Mouse (Mus musculus) heart, postnatal 0 days (tissue): ENCODE results near the gene Gm42791. TPM values are rescaled to one million over a fixed set of nuclear protein-coding genes. Genes with fewer than 3 reads are reported as not detected.

Experiments used
- ATAC-seq: fragments of 200-750 bp; cut with Nextera tagmentation; 2 replicates; pipeline ENCODE4 v1.8.0; 2017; ENCODE audit warnings: low read depth, moderate number of reproducible peaks, moderate library complexity; ENCODE audit not compliant: insufficient read depth
- DNase-seq: peaks from one replicate; pipeline ENCODE4 v3.0.0-alpha.2; 2016; ENCODE audit warnings: low spot score
- H3K27ac ChIP-seq: fragments of 300-500 bp; sonication (generic); 2 replicates; pipeline ENCODE4 v1.5.1; 2014; ENCODE audit warnings: low read depth, mild to moderate bottlenecking
- H3K27me3 ChIP-seq: fragments of 300-500 bp; sonication (generic); 2 replicates; pipeline ENCODE4 v1.6.1; 2014; ENCODE audit warnings: low read length, mixed read lengths; ENCODE audit not compliant: control insufficient read depth, insufficient read depth
- H3K36me3 ChIP-seq: fragments of 300-500 bp; sonication (generic); replicated peaks from 2 replicates; pipeline ENCODE4 v1.6.1; 2014; ENCODE audit warnings: low read length, mixed read lengths; ENCODE audit not compliant: control insufficient read depth, insufficient read depth
- H3K4me1 ChIP-seq: fragments of 300-500 bp; sonication (generic); 2 replicates; pipeline ENCODE4 v1.6.1; 2014; ENCODE audit warnings: antibody characterized with exemption; ENCODE audit not compliant: control insufficient read depth, insufficient read depth
- H3K4me2 ChIP-seq: fragments of 300-500 bp; sonication (generic); 2 replicates; pipeline ENCODE4 v1.6.1; 2014; ENCODE audit warnings: low read depth, mild to moderate bottlenecking, low read length, moderate library complexity
- H3K4me3 ChIP-seq: fragments of 300-500 bp; sonication (generic); 2 replicates; pipeline ENCODE4 v1.5.1; 2014; ENCODE audit warnings: low read depth, low read length
- H3K9ac ChIP-seq: fragments of 300-500 bp; sonication (generic); replicated peaks from 2 replicates; pipeline ENCODE4 v1.6.1; 2014; ENCODE audit warnings: low read depth, low read length, mixed read lengths
- H3K9me3 ChIP-seq: fragments of 300-500 bp; sonication (generic); replicated peaks from 2 replicates; pipeline ENCODE4 v1.6.1; 2016; ENCODE audit warnings: low read length; ENCODE audit not compliant: control insufficient read depth
- CTCF ChIP-seq: IDR thresholded peaks from 2 replicates; pipeline ENCODE4 v1.5.1; 2016; ENCODE audit warnings: antibody characterized with exemption, control low read depth, low read depth
- EP300 ChIP-seq: IDR thresholded peaks from 2 replicates; pipeline ENCODE4 v1.6.1; 2016; ENCODE audit warnings: antibody characterized with exemption, low read depth
- WGBS: fragments of 180-500 bp; shearing (Covaris S2); extraction: QIAGEN DNeasy Blood & Tissue Kit; methylation state at CpG from one replicate; pipeline ENCODE4 v1.1.7; 2014; 5-methylcytosine and 5-hydroxymethylcytosine counted together
- polyA plus RNA-seq: library from polyadenylated mRNA; unstranded; fragments of >200 nt; fragmentation: Nextera tagmentation; extraction: Ambion mirVana; gene quantifications from 2 replicates; pipeline ENCODE4 v1.2.1, GENCODE M21; 2015
- total RNA-seq: library from RNA; depleted of rRNA; stranded (reverse); fragments of >200 nt; gene quantifications from 2 replicates; pipeline ENCODE4 v1.2.3, GENCODE M21; 2014; ENCODE audit warnings: low replicate concordance

The Gm42791 gene
- total and polyA plus RNA-seq, 2 experiments from 2014 or later = 1.00 TPM; not detected in 1

DNA sequence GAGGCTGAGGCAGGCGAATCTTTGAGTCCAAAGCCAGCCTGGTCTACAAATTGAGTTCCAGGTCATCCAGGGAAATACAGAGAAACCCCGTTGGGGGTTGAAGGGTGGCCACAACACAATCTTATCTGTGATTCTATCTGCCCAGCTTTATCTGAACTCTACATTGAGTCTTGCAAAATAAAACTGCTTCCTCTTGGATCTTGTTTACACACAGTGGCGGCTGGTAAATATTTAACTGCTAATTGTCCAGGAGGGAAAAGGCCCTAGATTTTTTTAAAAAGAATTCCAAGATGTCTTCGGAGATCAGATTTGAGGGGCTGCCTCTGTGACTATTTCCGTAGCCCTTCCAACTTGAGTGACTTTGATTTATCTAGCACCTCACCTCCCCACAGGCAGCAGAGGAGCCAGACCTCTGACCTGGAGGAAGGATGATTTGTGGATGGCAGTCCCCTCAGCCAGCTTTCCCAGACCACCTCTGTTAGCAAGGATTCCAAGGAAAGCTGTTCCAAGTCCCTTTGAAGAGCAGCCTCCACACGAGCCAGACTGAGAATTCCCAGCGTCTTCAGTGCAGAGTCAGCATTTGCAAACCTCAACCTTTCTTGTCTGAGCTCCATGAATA, 25.9 kb downstream of the Gm42791 start:
- no peaks in the 10 kb centered on the region for H3K36me3 ChIP-seq
- H3K4me2 ChIP-seq = no peak overlapping the region; the same call in 1 of the 2 replicates
- H3K27me3 ChIP-seq = no peaks in the 10 kb centered on the region
- no peak overlapping the region for H3K4me3 ChIP-seq
- no peak for TF ChIP-seq CTCF
- TF ChIP-seq EP300 = no peak
- H3K9ac ChIP-seq = no peak overlapping the region
- peaks cover 5% of the 10 kb centered on the region; the same call in 1 of the 2 replicates for H3K4me1 ChIP-seq
- 66% methylated on average over 7 of the region's 7 CpGs for WGBS
- ATAC-seq (no peak), DNase-seq (no peak)
- no peaks in the 10 kb centered on the region for H3K9me3 ChIP-seq
- H3K27ac ChIP-seq = peak overlapping the region; percentile 51; the same call in 1 of the 2 replicates

GRCm38 (mm10) chr5:148968179-148968578, 26.8 kb downstream of the Gm42791 start:
- H3K4me1 ChIP-seq = peaks cover 5% of the 10 kb centered on the region; the same call in 1 of the 2 replicates
- no peaks in the 10 kb centered on the region for H3K27me3 ChIP-seq
- H3K9me3 ChIP-seq = no peaks in the 10 kb centered on the region
- no peak overlapping the region for H3K27ac ChIP-seq
- no peak for TF ChIP-seq EP300
- no peak for TF ChIP-seq CTCF
- H3K4me2 ChIP-seq = no peak overlapping the region
- 58% methylated on average over 5 of the region's 5 CpGs for WGBS
- no peak overlapping the region for H3K4me3 ChIP-seq
- H3K36me3 ChIP-seq = no peaks in the 10 kb centered on the region
- ATAC-seq (no peak), DNase-seq (no peak)
- no peak overlapping the region for H3K9ac ChIP-seq

DNA sequence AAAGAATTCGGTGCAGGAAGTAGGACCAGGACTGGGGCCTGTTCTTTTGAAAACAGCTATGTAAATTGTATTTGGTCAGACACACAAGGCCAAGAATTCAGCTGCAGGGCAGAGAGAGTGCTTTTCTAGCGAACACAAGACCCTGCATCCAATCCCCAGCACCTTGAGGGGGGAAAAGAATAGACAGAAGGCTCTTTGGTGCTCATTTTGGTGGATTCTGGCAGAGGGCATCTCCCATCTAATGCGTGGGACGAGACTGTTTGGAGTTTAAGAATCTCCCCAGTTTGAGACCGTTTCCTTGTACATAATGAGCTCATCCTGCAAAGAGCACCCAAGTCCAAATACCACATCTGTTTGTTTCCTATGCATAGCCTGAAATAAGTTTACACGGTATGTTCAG, 28.6 kb downstream of the Gm42791 start:
- ATAC-seq (no peak), DNase-seq (no peak)
- H3K4me3 ChIP-seq = no peak overlapping the region
- 53% methylated on average over 6 of the region's 6 CpGs for WGBS
- TF ChIP-seq CTCF = no peak
- H3K27ac ChIP-seq = peak overlapping the region; percentile 77
- peaks cover 5% of the 10 kb centered on the region; the same call in 1 of the 2 replicates for H3K4me1 ChIP-seq
- peak overlapping the region; percentile 29 for H3K4me2 ChIP-seq
- no peaks in the 10 kb centered on the region for H3K36me3 ChIP-seq
- H3K9ac ChIP-seq = no peak overlapping the region
- H3K27me3 ChIP-seq = no peaks in the 10 kb centered on the region
- no peaks in the 10 kb centered on the region for H3K9me3 ChIP-seq

DNA sequence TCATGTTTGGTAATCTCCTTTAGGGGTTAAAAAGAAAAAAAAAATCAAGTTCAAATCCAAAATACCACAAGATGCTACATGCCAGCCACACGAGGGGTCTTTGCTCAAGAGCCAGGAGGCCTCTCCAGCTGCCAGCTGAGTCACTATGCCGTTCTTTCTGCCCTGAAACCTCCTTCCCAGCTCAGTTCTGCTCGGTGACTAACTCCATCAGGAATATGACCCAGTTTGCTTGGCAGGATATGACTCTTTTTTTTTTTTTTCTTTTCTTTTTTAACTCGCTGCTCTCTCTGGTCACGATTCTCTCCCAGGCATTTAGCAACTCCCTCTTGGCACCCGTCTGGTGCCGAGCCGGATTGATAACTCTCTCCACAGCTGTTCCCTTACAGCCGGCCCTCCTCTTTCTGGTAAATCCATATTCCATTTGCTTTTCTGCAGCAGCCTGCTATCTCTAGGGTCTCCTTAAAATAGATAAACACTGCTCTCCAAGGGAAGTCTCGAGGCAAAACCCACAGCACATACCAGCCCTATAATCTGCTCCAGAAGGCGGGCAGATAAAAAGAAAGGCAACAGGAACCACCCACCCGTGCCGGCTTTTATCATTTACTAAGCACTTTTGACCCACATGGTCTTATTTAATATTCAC, 29.1 kb downstream of the Gm42791 start:
- Histone ChIP-seq H3K4me1 (peaks cover 5% of the 10 kb centered on the region; the same call in 1 of the 2 replicates), H3K27ac (peak overlapping the region; percentile 77), H3K27me3 (no peaks in the 10 kb centered on the region), H3K4me3 (no peak overlapping the region), H3K4me2 (peak overlapping the region; percentile 29), H3K9me3 (no peaks in the 10 kb centered on the region), H3K9ac (no peak overlapping the region), H3K36me3 (no peaks in the 10 kb centered on the region)
- DNase-seq (peak; percentile 68), ATAC-seq (peak; percentile 70)
- 4% methylated on average over 13 of the region's 13 CpGs for WGBS
- TF ChIP-seq CTCF = no peak
- TF ChIP-seq EP300 = no peak

DNA sequence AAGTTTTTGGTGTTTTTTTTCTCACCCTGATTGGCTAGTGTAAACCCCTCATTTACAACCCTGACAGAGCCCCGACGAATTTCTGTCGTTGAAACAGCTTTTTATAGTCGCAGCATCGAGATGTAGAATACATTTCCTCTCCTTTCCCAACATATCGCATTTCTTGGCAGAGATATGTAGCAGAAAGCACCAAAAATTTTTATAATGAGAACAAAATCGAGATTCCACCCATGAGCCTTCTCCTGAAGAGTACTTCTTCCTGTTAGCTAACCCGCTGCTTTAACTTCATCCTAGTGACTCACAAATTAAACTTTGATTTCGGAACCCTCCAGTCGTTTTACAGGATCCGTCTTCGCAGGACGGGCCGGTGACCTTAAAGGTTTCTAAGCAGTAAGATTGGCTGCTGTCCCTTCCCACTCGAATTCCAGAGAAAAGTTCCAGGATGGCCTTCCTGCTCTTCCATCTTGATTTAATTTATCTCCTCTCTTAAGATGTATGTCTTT, 29.8 kb downstream of the Gm42791 start:
- Histone ChIP-seq H3K27ac (peak overlapping the region; percentile 77), H3K36me3 (no peaks in the 10 kb centered on the region), H3K4me3 (no peak overlapping the region), H3K4me1 (peaks cover 6% of the 10 kb centered on the region; the same call in 1 of the 2 replicates), H3K27me3 (no peaks in the 10 kb centered on the region), H3K9ac (no peak overlapping the region), H3K9me3 (no peaks in the 10 kb centered on the region), H3K4me2 (peak overlapping the region; percentile 29; the same call in 1 of the 2 replicates)
- DNase-seq = no peak
- no peak for TF ChIP-seq EP300
- TF ChIP-seq CTCF = no peak
- WGBS = 56% methylated on average over 15 of the region's 15 CpGs
- ATAC-seq = no peak
